Mouse (Mus musculus) G1E (cell line): ENCODE data around the gene Wdr90.

Experiments
- CTCF ChIP-seq: IDR thresholded peaks from 2 replicates; pipeline ENCODE4 v1.5.1; 2012; ENCODE audit warnings: low read depth, low read length, inconsistent platforms, mixed read lengths
- GATA1 ChIP-seq: IDR thresholded peaks from 2 replicates; pipeline ENCODE4 v1.6.1; 2012; ENCODE audit warnings: borderline replicate concordance, low read length, inconsistent platforms, mixed read lengths
- GATA2 ChIP-seq: IDR thresholded peaks from 2 replicates; pipeline ENCODE4 v1.6.1; 2012; ENCODE audit warnings: low read depth, low read length, inconsistent platforms, borderline replicate concordance
- POLR2AphosphoS5 ChIP-seq: IDR thresholded peaks from 2 replicates; pipeline ENCODE4 v1.6.1; 2012; ENCODE audit warnings: low read depth, low read length, inconsistent platforms; ENCODE audit not compliant: insufficient replicate concordance
- TAL1 ChIP-seq: conservative IDR thresholded peaks from 2 replicates; pipeline ENCODE4 v1.6.1; 2012; ENCODE audit warnings: low read depth, low read length, inconsistent platforms, mixed read lengths

DNA sequence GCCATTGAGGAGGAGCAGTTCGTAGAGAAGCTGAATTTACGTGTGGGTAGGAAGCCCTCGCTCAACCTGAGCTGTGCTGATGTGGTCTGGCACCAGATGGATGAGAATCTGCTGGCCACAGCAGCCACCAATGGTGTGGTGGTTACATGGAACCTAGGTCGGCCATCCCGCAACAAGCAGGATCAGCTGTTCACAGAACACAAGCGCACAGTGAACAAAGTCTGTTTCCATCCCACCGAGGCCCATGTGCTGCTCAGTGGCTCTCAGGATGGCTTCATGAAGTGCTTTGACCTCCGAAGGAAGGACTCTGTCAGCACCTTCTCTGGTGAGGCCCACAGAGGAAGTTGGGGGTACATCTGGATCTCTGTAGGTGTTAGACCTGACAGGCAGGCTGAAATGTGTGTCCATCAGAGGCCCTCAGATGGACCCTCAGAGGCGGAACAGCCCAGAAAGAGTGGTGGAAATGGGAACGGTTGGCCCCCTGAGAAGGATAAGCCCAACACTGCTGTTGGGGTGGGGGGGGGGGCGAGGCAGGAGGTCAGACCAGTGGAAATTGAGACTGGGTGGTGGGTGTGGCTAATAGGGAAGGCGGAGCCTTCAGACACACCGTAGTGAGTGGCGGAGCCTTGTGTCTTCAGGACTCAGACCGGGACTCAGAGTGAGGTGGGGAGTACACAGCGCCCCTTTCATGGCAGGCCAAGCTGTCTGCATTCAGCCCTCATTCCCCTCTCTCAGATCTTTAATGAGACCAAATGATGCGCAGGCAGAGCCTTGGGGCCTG lies 36.7 kb downstream of the Wdr90 start:
- TF ChIP-seq GATA1 (no peak), CTCF (no peak), TAL1 (no peak), POLR2AphosphoS5 (no peak), GATA2 (no peak)
